Mouse (Mus musculus): ENCODE measurements around the gene Aldh1b1.

Aldh1b1 gene

GRCm38 (mm10) chr4:45798964-45799363, at the start of gene Aldh1b1:
TSS of gene Aldh1b1 (plus strand) at chr4:45799022.
- under 1% methylated on average over 26 of the region's 26 CpGs for WGBS

- 80% methylated on average over 10 of the region's 10 CpGs for WGBS
These were observed 49.4 kb upstream of the Aldh1b1 start for GRCm38 (mm10) chr4:45749449-45749848.

GRCm38 (mm10) chr4:45750477-45750876, 48.3 kb upstream of the Aldh1b1 start:
- WGBS, result 96% methylated on average over 6 of the region's 6 CpGs

GRCm38 (mm10) chr4:45753211-45753809, 45.5 kb upstream of the Aldh1b1 start:
- WGBS, result 40% methylated on average over 6 of the region's 6 CpGs

GRCm38 (mm10) chr4:45754171-45754570, 44.7 kb upstream of the Aldh1b1 start:
- WGBS, result 55% methylated on average over 4 of the region's 4 CpGs

GRCm38 (mm10) chr4:45755097-45755496, 43.7 kb upstream of the Aldh1b1 start:
- WGBS, result 42% methylated on average over 9 of the region's 9 CpGs

- WGBS, result 51% methylated on average over 17 of the region's 17 CpGs
These were observed 42.9 kb upstream of the Aldh1b1 start for GRCm38 (mm10) chr4:45755881-45756280.

GRCm38 (mm10) chr4:45757941-45758340, 40.9 kb upstream of the Aldh1b1 start:
- WGBS, result 73% methylated on average over 5 of the region's 5 CpGs

GRCm38 (mm10) chr4:45759411-45759810, 39.4 kb upstream of the Aldh1b1 start:
- WGBS, result 64% methylated on average over 8 of the region's 8 CpGs

GRCm38 (mm10) chr4:45762600-45762999, 36.2 kb upstream of the Aldh1b1 start:
- WGBS, result 92% methylated on average over 4 of the region's 4 CpGs

- 31% methylated on average over 18 of the region's 18 CpGs for WGBS
These were observed 35.3 kb upstream of the Aldh1b1 start for GRCm38 (mm10) chr4:45763288-45764140.

GRCm38 (mm10) chr4:45764141-45764494, 34.7 kb upstream of the Aldh1b1 start:
- WGBS, result 34% methylated on average over 10 of the region's 10 CpGs

GRCm38 (mm10) chr4:45765121-45765564, 33.7 kb upstream of the Aldh1b1 start:
- WGBS, result 6% methylated on average over 16 of the region's 16 CpGs

GRCm38 (mm10) chr4:45765565-45766201, 33.1 kb upstream of the Aldh1b1 start:
- 9% methylated on average over 9 of the region's 18 CpGs for WGBS

GRCm38 (mm10) chr4:45766774-45767173, 32.0 kb upstream of the Aldh1b1 start:
- 97% methylated on average over 7 of the region's 7 CpGs for WGBS

GRCm38 (mm10) chr4:45767891-45768558, 30.8 kb upstream of the Aldh1b1 start:
- WGBS, result 54% methylated on average over 11 of the region's 11 CpGs

GRCm38 (mm10) chr4:45769141-45769540, 29.7 kb upstream of the Aldh1b1 start:
- 71% methylated on average over 10 of the region's 10 CpGs for WGBS

GRCm38 (mm10) chr4:45769791-45770637, 28.8 kb upstream of the Aldh1b1 start:
- 66% methylated on average over 10 of the region's 10 CpGs for WGBS

GRCm38 (mm10) chr4:45770638-45771033, 28.2 kb upstream of the Aldh1b1 start:
- 73% methylated on average over 4 of the region's 4 CpGs for WGBS

GRCm38 (mm10) chr4:45771173-45771572, 27.6 kb upstream of the Aldh1b1 start:
- 44% methylated on average over 8 of the region's 8 CpGs for WGBS

- 2% methylated on average over 5 of the region's 5 CpGs for WGBS
These were observed 27.2 kb upstream of the Aldh1b1 start for GRCm38 (mm10) chr4:45771619-45772018.
